Mouse (Mus musculus) bone marrow, adult 2 months (tissue): ENCODE results near the gene Spata16. TPM values are rescaled to one million over a fixed set of nuclear protein-coding genes. Genes with fewer than 3 reads are reported as not detected.

ENCODE experiments used
- H3K27ac ChIP-seq: fragments of 200-500 bp; 2 replicates; pipeline ENCODE4 v1.5.1; 2012; ENCODE audit warnings: low read depth, mild to moderate bottlenecking, control low read depth, inconsistent platforms, low read length; ENCODE audit not compliant: control insufficient read depth, poor library complexity, insufficient read depth
- H3K4me1 ChIP-seq: fragments of 200-500 bp; 2 replicates; pipeline ENCODE4 v1.6.1; 2011; ENCODE audit warnings: low read length; ENCODE audit not compliant: control insufficient read depth, insufficient read depth
- H3K4me3 ChIP-seq: fragments of 200-500 bp; replicated peaks from 2 replicates; pipeline ENCODE3; 2011; ENCODE audit warnings: mild to moderate bottlenecking, low read depth, low read length, control low read depth; ENCODE audit not compliant: control insufficient read depth
- CTCF ChIP-seq: fragments of 200-500 bp; IDR thresholded peaks from 2 replicates; pipeline ENCODE4 v1.5.1; 2011; ENCODE audit warnings: low read length, control low read depth; ENCODE audit not compliant: control insufficient read depth, insufficient read depth
- POLR2A ChIP-seq: fragments of 200-500 bp; IDR thresholded peaks from 2 replicates; pipeline ENCODE4 v1.6.1; 2011; ENCODE audit warnings: low read depth, mild to moderate bottlenecking, control low read depth, low read length, borderline replicate concordance; ENCODE audit not compliant: control insufficient read depth
- WGBS: fragments of 180-500 bp; shearing (Covaris S2); methylation state at CpG from one replicate; pipeline ENCODE4 v1.1.7; 2018; 5-methylcytosine and 5-hydroxymethylcytosine counted together
- polyA plus RNA-seq: library from polyadenylated mRNA; stranded (reverse); fragments of >200 nt; gene quantifications from 2 replicates; pipeline ENCODE4 v1.2.4, GENCODE M21; 2011; ENCODE audit warnings: low replicate concordance; ENCODE audit not compliant: missing spikeins, insufficient read depth, insufficient read length

Gene Spata16
- polyA plus RNA-seq, 1 experiment = 3.0 TPM

DNA sequence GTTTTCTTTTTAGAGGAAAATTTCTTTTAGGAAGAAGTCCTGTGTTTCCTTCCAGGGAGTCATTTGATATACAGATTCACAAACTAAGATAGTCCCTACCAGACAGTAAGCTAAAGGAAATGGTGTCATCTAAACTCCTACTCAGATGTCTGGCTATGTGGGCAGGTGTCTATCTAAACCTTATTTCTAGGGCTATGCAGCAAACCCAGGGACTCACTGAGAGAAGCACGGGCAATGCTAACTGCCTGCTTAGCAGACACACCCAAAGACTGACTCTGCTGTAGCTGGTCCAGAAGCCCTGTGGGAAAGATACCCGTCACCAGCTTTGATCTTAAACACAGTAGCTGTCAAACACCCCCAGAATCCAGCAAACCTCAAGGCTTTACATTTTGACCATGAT is 284.2 kb downstream of the Spata16 start:
- TF ChIP-seq CTCF (no peak), POLR2A (no peak)
- no peaks in the 10 kb centered on the region for H3K4me1 ChIP-seq
- no peak overlapping the region for H3K27ac ChIP-seq
- WGBS = 84% methylated on average over 2 of the region's 2 CpGs
- H3K4me3 ChIP-seq = no peak overlapping the region

DNA sequence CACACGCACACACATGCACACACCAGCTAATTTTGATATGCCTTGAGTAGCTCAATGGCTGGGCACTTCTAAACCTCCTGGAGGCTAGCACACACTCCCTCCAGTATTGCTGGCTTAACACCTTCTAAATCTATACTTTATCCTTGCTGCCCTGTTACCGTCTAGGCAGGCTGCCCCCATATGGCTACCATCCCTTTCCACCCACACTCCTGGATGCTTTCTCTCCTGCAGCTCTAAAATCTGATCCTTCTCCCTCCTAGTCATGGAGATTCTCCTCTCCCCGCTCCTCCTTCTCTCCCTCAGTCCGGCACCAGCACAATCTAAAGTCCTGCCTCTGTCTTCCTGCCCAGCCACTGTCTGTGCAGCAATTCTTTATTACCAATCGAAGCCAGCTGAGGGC is 286.0 kb downstream of the Spata16 start:
- TF ChIP-seq CTCF (no peak), POLR2A (no peak)
- Histone ChIP-seq H3K4me1 (no peaks in the 10 kb centered on the region), H3K4me3 (no peak overlapping the region), H3K27ac (no peak overlapping the region)
- 77% methylated on average over 5 of the region's 5 CpGs for WGBS

DNA sequence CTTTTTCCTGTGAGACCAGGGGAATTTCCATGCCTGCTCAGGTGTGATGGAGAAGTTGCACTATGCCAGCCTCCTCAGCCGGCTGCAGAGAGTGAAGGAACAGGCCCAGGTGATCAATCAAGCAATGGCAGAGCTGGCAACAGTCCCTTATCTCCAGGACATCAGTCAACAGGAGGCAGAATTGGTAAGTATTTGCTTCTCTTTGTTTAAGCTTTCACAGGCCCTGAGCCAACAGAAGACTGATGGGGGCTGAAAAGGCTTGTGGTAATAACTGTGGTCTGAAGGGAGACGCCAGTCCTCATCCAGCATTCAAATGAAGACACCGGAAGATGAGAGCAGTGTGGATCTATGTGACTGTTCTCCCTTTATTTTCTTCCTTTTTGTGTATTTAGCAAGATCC is 286.8 kb downstream of the Spata16 start:
- Histone ChIP-seq H3K27ac (no peak overlapping the region), H3K4me1 (no peaks in the 10 kb centered on the region), H3K4me3 (no peak overlapping the region)
- TF ChIP-seq POLR2A = no peak
- TF ChIP-seq CTCF = no peak
- 50% methylated on average over 3 of the region's 3 CpGs for WGBS

DNA sequence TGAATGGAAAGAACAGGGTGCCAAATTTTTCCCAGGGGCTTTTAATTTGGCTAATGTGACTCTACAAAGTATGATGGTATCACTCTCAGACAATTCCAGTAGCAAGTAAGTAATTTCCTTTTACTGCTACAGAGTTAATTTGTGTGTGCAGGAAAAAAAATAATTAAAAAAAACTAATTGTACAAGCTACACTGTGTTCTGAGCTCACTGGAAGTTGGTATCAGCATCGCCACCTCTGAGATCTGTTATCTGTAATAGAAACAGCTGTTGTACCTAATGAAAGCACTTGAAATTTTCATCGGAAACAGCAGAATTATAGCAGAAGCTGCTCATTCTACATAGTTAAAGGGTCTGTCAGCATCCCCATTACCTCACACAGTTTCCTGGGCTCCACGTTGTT is 295.7 kb downstream of the Spata16 start:
- Histone ChIP-seq H3K4me1 (no peaks in the 10 kb centered on the region; the same call in 1 of the 2 replicates), H3K4me3 (no peak overlapping the region), H3K27ac (no peak overlapping the region)
- TF ChIP-seq POLR2A (no peak), CTCF (no peak)
- WGBS = 84% methylated on average over 3 of the region's 3 CpGs

DNA sequence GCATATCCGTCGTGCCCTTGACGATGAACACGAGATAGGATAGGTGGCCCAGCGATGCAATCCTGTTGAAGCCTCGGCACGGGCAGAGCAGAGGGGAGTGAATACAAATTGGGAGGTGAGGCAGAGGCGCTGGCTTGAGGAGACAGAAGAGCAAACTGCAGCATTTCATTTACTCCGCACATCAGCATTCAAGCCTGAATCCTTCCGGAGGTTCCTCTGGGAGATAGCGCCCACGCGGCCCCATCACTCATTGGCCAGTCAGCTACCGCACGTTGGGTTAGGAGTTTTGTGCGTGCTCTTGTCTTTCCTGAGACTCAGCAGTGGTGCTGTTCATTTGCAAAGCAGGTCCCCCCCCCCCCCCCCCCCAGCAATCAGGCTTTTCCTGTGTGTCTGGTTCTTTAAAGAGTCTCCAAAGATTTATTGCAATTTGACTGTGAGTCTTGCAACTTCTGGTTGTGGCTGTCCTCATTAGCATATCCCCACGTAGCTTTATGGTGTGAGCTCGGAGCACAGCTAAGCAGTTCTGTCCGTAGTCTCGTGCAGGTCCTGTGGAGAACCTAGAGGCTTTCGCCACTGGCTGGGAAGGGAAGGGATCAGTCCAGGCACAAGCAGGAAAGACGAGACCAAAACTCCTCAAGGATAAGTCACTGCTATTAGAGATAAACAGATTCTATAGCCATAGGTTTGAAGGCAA is 299.6 kb downstream of the Spata16 start:
- no peak overlapping the region for H3K27ac ChIP-seq
- TF ChIP-seq CTCF (no peak), POLR2A (no peak)
- WGBS = 64% methylated on average over 22 of the region's 22 CpGs
- no peaks in the 10 kb centered on the region; the same call in 1 of the 2 replicates for H3K4me1 ChIP-seq
- no peak overlapping the region for H3K4me3 ChIP-seq

DNA sequence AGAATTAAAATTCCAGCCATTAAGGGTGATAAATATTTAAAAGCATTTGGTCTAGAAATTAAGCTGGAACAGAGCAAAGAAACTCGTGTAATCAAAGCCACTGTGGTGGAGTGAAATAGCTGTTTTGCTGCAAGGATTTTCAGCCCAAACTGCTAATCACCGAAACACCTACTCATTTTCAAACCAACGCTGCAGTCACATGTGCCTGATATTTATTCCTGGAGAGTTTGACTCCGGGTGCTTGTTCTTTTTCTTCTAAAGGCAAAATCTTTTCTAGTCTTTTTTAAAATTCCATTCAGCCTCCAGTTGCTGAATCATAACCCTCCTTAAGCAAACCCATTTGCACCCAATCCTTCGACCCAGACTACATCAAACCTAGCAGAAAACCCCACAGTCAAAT is 329.4 kb downstream of the Spata16 start:
- H3K4me1 ChIP-seq = no peaks in the 10 kb centered on the region
- H3K27ac ChIP-seq = no peak overlapping the region
- 73% methylated on average over 5 of the region's 5 CpGs for WGBS
- H3K4me3 ChIP-seq = no peak overlapping the region
- no peak for TF ChIP-seq POLR2A
- TF ChIP-seq CTCF = no peak

DNA sequence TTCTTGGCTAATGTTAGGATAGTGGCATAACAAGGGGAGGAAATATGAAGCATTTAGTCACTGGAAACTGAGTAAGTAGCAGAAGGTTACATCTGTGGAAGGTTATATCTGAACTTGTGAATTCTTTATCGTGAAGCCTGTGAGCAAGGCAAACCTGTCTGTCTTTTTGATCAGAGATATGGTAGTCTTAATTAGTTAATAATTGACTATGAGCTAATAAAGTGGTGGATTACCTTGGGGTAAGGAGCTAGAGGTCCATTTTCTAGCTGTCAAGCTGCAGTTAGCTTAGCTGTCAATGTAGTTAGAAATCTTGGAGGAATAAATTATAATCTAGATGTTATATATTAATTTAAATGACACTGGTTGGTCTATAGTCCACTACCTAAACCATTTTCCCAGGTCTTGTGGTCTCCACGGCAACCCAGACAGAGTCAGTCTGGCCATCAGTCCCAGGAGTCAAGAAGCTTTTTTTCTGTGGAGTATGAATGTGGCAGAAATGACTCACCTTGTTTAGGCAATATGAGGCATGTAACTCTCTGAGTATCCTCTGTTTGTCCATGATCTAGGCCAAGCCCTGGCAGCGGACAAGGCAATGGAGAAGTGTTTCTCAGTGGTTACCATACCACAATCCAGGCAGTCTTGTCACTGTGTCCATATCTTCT is 331.6 kb downstream of the Spata16 start:
- WGBS = 83% methylated on average over 3 of the region's 3 CpGs
- no peak overlapping the region for H3K4me3 ChIP-seq
- TF ChIP-seq CTCF (no peak), POLR2A (no peak)

DNA sequence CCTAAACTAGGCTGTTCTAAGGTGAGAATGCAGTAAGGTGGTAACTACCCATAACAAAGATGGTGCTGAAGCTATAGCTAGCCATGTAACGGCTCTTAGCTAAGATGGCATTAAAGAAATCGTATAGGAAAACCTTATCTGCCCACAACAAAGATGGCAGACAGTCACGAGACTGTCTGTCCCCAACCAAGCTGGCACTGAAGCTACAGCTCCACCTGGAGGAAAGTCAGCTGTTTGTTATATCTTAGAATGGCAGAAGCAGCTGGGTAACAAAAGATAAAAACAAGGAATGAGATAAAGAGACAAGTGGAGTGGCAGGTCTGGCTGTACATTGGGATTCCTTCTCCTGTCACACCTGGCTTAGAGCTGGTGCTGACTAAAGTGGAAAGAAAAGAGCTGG is 333.1 kb downstream of the Spata16 start:
- Histone ChIP-seq H3K4me1 (no peaks in the 10 kb centered on the region), H3K4me3 (no peak overlapping the region), H3K27ac (no peak overlapping the region)
- TF ChIP-seq CTCF (no peak), POLR2A (no peak)
- 73% methylated on average over 3 of the region's 3 CpGs for WGBS

More for the DNA sequence above, 331.6 kb downstream of the Spata16 start:
- no peak overlapping the region for H3K27ac ChIP-seq
- H3K4me1 ChIP-seq = no peaks in the 10 kb centered on the region

DNA sequence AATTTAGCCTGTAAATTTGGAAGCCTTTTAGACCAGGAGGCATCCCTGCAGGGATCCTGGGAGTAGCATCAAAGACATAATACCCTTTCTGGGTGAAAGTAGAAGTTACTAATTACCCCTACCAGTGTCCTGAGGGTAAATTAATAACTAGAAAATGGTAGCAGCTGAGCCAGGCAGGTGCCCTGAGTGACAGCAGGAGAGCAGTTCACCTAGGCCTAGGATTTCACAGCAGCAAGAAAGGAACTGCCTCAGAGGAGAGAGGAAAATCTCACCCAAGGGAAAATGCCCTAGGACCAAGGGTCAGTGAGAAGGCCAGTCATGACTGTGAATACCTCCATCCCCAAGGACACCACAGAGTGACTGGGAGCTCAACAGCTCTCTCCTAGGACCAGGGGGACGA is 333.9 kb downstream of the Spata16 start:
- Histone ChIP-seq H3K27ac (no peak overlapping the region), H3K4me3 (no peak overlapping the region), H3K4me1 (no peaks in the 10 kb centered on the region)
- WGBS = 21% methylated on average over 1 of the region's 1 CpGs
- TF ChIP-seq POLR2A = no peak
- TF ChIP-seq CTCF = no peak
